Mouse (Mus musculus) intestine, embryonic 15.5 days (tissue): ENCODE data around the gene Myo16. TPM values are rescaled to one million over a fixed set of nuclear protein-coding genes. Genes with fewer than 3 reads are reported as not detected.

Experiments
- ATAC-seq: fragments of 200-750 bp; cut with Nextera tagmentation; 2 replicates; pipeline ENCODE4 v1.8.0; 2017; ENCODE audit warnings: moderate TSS enrichment, moderate library complexity
- H3K27ac ChIP-seq: fragments of 300-500 bp; sonication (generic); 2 replicates; pipeline ENCODE4 v1.5.1; 2015; ENCODE audit warnings: mild to moderate bottlenecking, inconsistent platforms
- H3K27me3 ChIP-seq: fragments of 300-500 bp; sonication (generic); replicated peaks from 2 replicates; pipeline ENCODE4 v1.6.1; 2015; ENCODE audit warnings: inconsistent platforms
- H3K36me3 ChIP-seq: fragments of 300-500 bp; sonication (generic); 2 replicates; pipeline ENCODE4 v1.6.1; 2015; ENCODE audit warnings: inconsistent platforms
- H3K4me1 ChIP-seq: fragments of 300-500 bp; sonication (generic); replicated peaks from 2 replicates; pipeline ENCODE4 v1.6.1; 2015; ENCODE audit warnings: inconsistent platforms
- H3K4me2 ChIP-seq: fragments of 300-500 bp; sonication (generic); replicated peaks from 2 replicates; pipeline ENCODE4 v1.6.1; 2015; ENCODE audit warnings: mild to moderate bottlenecking, inconsistent platforms
- H3K4me3 ChIP-seq: fragments of 300-500 bp; sonication (generic); replicated peaks from 2 replicates; pipeline ENCODE4 v1.5.1; 2015; ENCODE audit warnings: inconsistent platforms
- H3K9ac ChIP-seq: fragments of 300-500 bp; sonication (generic); 2 replicates; pipeline ENCODE4 v1.6.1; 2015; ENCODE audit warnings: inconsistent platforms
- H3K9me3 ChIP-seq: fragments of 300-500 bp; sonication (generic); 2 replicates; pipeline ENCODE4 v1.6.1; 2016; ENCODE audit warnings: inconsistent platforms
- WGBS: fragments of 180-500 bp; shearing (Covaris S2); methylation state at CpG from one replicate; pipeline ENCODE4 v1.1.7; 2015; 5-methylcytosine and 5-hydroxymethylcytosine counted together
- polyA plus RNA-seq: library from polyadenylated mRNA; unstranded; fragments of >200 nt; fragmentation: Nextera tagmentation; extraction: Ambion mirVana; gene quantifications from 2 replicates; pipeline ENCODE4 v1.2.1, GENCODE M21; 2015

Myo16 gene
- polyA plus RNA-seq, 1 experiment from 2014 or later = 0.16 TPM

- no peak overlapping the region for H3K9ac ChIP-seq
- WGBS = 6% methylated on average over 4 of the region's 4 CpGs
- no peak overlapping the region for H3K4me3 ChIP-seq
- H3K36me3 ChIP-seq = no peaks in the 10 kb centered on the region
- ATAC-seq = no peak
- H3K27ac ChIP-seq = no peak overlapping the region
- no peak overlapping the region for H3K4me2 ChIP-seq
- no peaks in the 10 kb centered on the region for H3K4me1 ChIP-seq
- no peaks in the 10 kb centered on the region for H3K9me3 ChIP-seq
- H3K27me3 ChIP-seq = no peaks in the 10 kb centered on the region
These were observed 248.9 kb downstream of the Myo16 start for GRCm38 (mm10) chr8:10402606-10403005.

- Histone ChIP-seq H3K9me3 (no peaks in the 10 kb centered on the region), H3K4me3 (no peak overlapping the region), H3K4me2 (no peak overlapping the region), H3K27me3 (no peaks in the 10 kb centered on the region), H3K9ac (no peak overlapping the region), H3K27ac (no peak overlapping the region), H3K36me3 (no peaks in the 10 kb centered on the region), H3K4me1 (no peaks in the 10 kb centered on the region)
- WGBS = 31% methylated on average over 8 of the region's 8 CpGs
- no peak for ATAC-seq
These were observed 251.8 kb downstream of the Myo16 start for GRCm38 (mm10) chr8:10405469-10405868.

GRCm38 (mm10) chr8:10409043-10409442 is 255.3 kb downstream of the Myo16 start:
- ATAC-seq = no peak
- no peaks in the 10 kb centered on the region for H3K9me3 ChIP-seq
- WGBS = 83% methylated on average over 9 of the region's 9 CpGs
- no peak overlapping the region for H3K4me3 ChIP-seq
- H3K27ac ChIP-seq = no peak overlapping the region
- H3K4me2 ChIP-seq = no peak overlapping the region
- H3K4me1 ChIP-seq = no peaks in the 10 kb centered on the region
- H3K9ac ChIP-seq = no peak overlapping the region
- no peaks in the 10 kb centered on the region for H3K36me3 ChIP-seq
- H3K27me3 ChIP-seq = no peaks in the 10 kb centered on the region

GRCm38 (mm10) chr8:10411511-10411910 is 257.8 kb downstream of the Myo16 start:
- H3K36me3 ChIP-seq = no peaks in the 10 kb centered on the region
- WGBS = 67% methylated on average over 4 of the region's 4 CpGs
- no peaks in the 10 kb centered on the region for H3K4me1 ChIP-seq
- H3K4me2 ChIP-seq = no peak overlapping the region
- H3K27ac ChIP-seq = no peak overlapping the region
- no peaks in the 10 kb centered on the region for H3K9me3 ChIP-seq
- H3K4me3 ChIP-seq = no peak overlapping the region
- no peak overlapping the region for H3K9ac ChIP-seq
- no peak for ATAC-seq
- H3K27me3 ChIP-seq = no peaks in the 10 kb centered on the region

- WGBS = 85% methylated on average over 8 of the region's 8 CpGs
- no peak for ATAC-seq
- Histone ChIP-seq H3K4me2 (no peak overlapping the region), H3K4me1 (no peaks in the 10 kb centered on the region), H3K9me3 (no peaks in the 10 kb centered on the region), H3K27ac (no peak overlapping the region), H3K36me3 (no peaks in the 10 kb centered on the region), H3K9ac (no peak overlapping the region), H3K4me3 (no peak overlapping the region), H3K27me3 (no peaks in the 10 kb centered on the region)
These were observed 260.2 kb downstream of the Myo16 start for GRCm38 (mm10) chr8:10413881-10414280.

GRCm38 (mm10) chr8:10414684-10415212 is 261.0 kb downstream of the Myo16 start:
- no peak overlapping the region for H3K4me3 ChIP-seq
- WGBS = 28% methylated on average over 6 of the region's 6 CpGs
- ATAC-seq = peak; percentile 66

GRCm38 (mm10) chr8:10415288-10415687 is 261.6 kb downstream of the Myo16 start:
- Histone ChIP-seq H3K4me1 (no peaks in the 10 kb centered on the region), H3K4me3 (no peak overlapping the region), H3K9me3 (no peaks in the 10 kb centered on the region), H3K4me2 (no peak overlapping the region), H3K27me3 (no peaks in the 10 kb centered on the region), H3K9ac (no peak overlapping the region), H3K36me3 (no peaks in the 10 kb centered on the region), H3K27ac (no peak overlapping the region)
- 31% methylated on average over 7 of the region's 7 CpGs for WGBS
- ATAC-seq = no peak

More at GRCm38 (mm10) chr8:10414684-10415212, 261.0 kb downstream of the Myo16 start:
- Histone ChIP-seq H3K27ac (no peak overlapping the region), H3K36me3 (no peaks in the 10 kb centered on the region), H3K9ac (no peak overlapping the region), H3K27me3 (no peaks in the 10 kb centered on the region), H3K9me3 (no peaks in the 10 kb centered on the region), H3K4me1 (no peaks in the 10 kb centered on the region), H3K4me2 (no peak overlapping the region)

- Histone ChIP-seq H3K27me3 (no peaks in the 10 kb centered on the region), H3K4me1 (no peaks in the 10 kb centered on the region), H3K36me3 (no peaks in the 10 kb centered on the region), H3K9me3 (no peaks in the 10 kb centered on the region), H3K27ac (no peak overlapping the region), H3K9ac (no peak overlapping the region), H3K4me2 (no peak overlapping the region), H3K4me3 (no peak overlapping the region)
- no peak for ATAC-seq
- 82% methylated on average over 9 of the region's 9 CpGs for WGBS
These were observed 262.2 kb downstream of the Myo16 start for GRCm38 (mm10) chr8:10415885-10416284.

- no peak overlapping the region for H3K4me2 ChIP-seq
- no peak overlapping the region for H3K27ac ChIP-seq
- 69% methylated on average over 12 of the region's 12 CpGs for WGBS
- no peaks in the 10 kb centered on the region for H3K9me3 ChIP-seq
- no peak overlapping the region for H3K4me3 ChIP-seq
- H3K27me3 ChIP-seq = no peaks in the 10 kb centered on the region
- no peak overlapping the region for H3K9ac ChIP-seq
- no peaks in the 10 kb centered on the region for H3K4me1 ChIP-seq
- ATAC-seq = no peak
- H3K36me3 ChIP-seq = no peaks in the 10 kb centered on the region
These were observed 263.1 kb downstream of the Myo16 start for GRCm38 (mm10) chr8:10416806-10417205.

GRCm38 (mm10) chr8:10417281-10417680 is 263.6 kb downstream of the Myo16 start:
- Histone ChIP-seq H3K9ac (no peak overlapping the region), H3K27me3 (no peaks in the 10 kb centered on the region), H3K9me3 (no peaks in the 10 kb centered on the region), H3K4me1 (no peaks in the 10 kb centered on the region), H3K27ac (no peak overlapping the region), H3K36me3 (no peaks in the 10 kb centered on the region), H3K4me2 (no peak overlapping the region), H3K4me3 (no peak overlapping the region)
- ATAC-seq = no peak
- 86% methylated on average over 6 of the region's 6 CpGs for WGBS

- 89% methylated on average over 8 of the region's 8 CpGs for WGBS
- no peak overlapping the region for H3K4me3 ChIP-seq
- no peak overlapping the region for H3K27ac ChIP-seq
- no peaks in the 10 kb centered on the region for H3K36me3 ChIP-seq
- H3K4me1 ChIP-seq = no peaks in the 10 kb centered on the region
- no peak overlapping the region for H3K4me2 ChIP-seq
- H3K9me3 ChIP-seq = no peaks in the 10 kb centered on the region
- no peak overlapping the region for H3K9ac ChIP-seq
- H3K27me3 ChIP-seq = no peaks in the 10 kb centered on the region
- no peak for ATAC-seq
These were observed 264.3 kb downstream of the Myo16 start for GRCm38 (mm10) chr8:10418013-10418412.

GRCm38 (mm10) chr8:10418971-10419370 is 265.3 kb downstream of the Myo16 start:
- no peaks in the 10 kb centered on the region for H3K36me3 ChIP-seq

GRCm38 (mm10) chr8:10419726-10420125 is 266.0 kb downstream of the Myo16 start:
- Histone ChIP-seq H3K4me3 (no peak overlapping the region), H3K36me3 (no peaks in the 10 kb centered on the region), H3K9me3 (no peaks in the 10 kb centered on the region), H3K4me1 (no peaks in the 10 kb centered on the region), H3K27ac (no peak overlapping the region), H3K9ac (no peak overlapping the region), H3K27me3 (no peaks in the 10 kb centered on the region), H3K4me2 (no peak overlapping the region)
- ATAC-seq = no peak
- WGBS = 73% methylated on average over 4 of the region's 4 CpGs

More at GRCm38 (mm10) chr8:10418971-10419370, 265.3 kb downstream of the Myo16 start:
- no peak overlapping the region for H3K4me3 ChIP-seq
- H3K4me1 ChIP-seq = no peaks in the 10 kb centered on the region
- H3K9me3 ChIP-seq = no peaks in the 10 kb centered on the region
- ATAC-seq = no peak
- no peak overlapping the region for H3K27ac ChIP-seq
- no peak overlapping the region for H3K9ac ChIP-seq
- H3K4me2 ChIP-seq = no peak overlapping the region
- H3K27me3 ChIP-seq = no peaks in the 10 kb centered on the region
- WGBS = 85% methylated on average over 7 of the region's 7 CpGs
